Mouse (Mus musculus): Measurements from ENCODE around the gene Sergef. TPM values are rescaled to one million over a fixed set of nuclear protein-coding genes. Genes with fewer than 3 reads are reported as not detected.
A peak's percentile ranks its signal among the peaks of the same experiment; 100 is the strongest.

Gene Sergef
- polyA plus RNA-seq, 2 experiments, result 3.3 to 5.5 TPM

- Histone ChIP-seq H3K27ac (no peak overlapping the region), H3K4me1 (replicated peaks; ENCODE audit: control insufficient read depth in 2 of 2, insufficient read depth in 2 of 2, low read length in 1 of 2) (no peaks in the 10 kb centered on the region), H3K4me3 (ENCODE audit: insufficient read depth in 1 of 2, low read depth in 2 of 2, low read length in 2 of 2) (no peak overlapping the region), H3K4me2 (ENCODE audit: low read depth) (no peak overlapping the region), H3K9me3 (ENCODE audit: control insufficient read depth, low read length) (no peaks in the 10 kb centered on the region), H3K36me3 (replicated peaks; ENCODE audit: control insufficient read depth, insufficient read depth, low read depth) (no peaks in the 10 kb centered on the region), H3K27me3 (ENCODE audit: control insufficient read depth, insufficient read depth, low read length) (peaks cover 49% of the 10 kb centered on the region), H3K9ac (replicated peaks) (no peak overlapping the region)
- WGBS (ENCODE audit: insufficient replicate concordance), result under 1% methylated on average over 63 of the region's 64 CpGs
- ATAC-seq (ENCODE audit: insufficient read depth), result no peak
- TF ChIP-seq EP300 (IDR thresholded peaks at IDR 0.05; ENCODE audit: low read depth), result no peak
- TF ChIP-seq CTCF (IDR thresholded peaks at IDR 0.05; ENCODE audit: low read depth), result 0 out of 2 replicates have a peak, but pooled peaks have one; percentile 7
- DNase-seq (ENCODE audit: low read depth in 3 of 3, low spot score in 3 of 3), result no peak
Measured at GRCm38 (mm10) chr7:46396928-46397731, 242.5 kb downstream of the Sergef start.

GRCm38 (mm10) chr7:46396231-46396927 is 243.2 kb downstream of the Sergef start, which contains the start of gene Kcnc1:
Kcnc1 (plus strand) TSS chr7:46396497.
- Histone ChIP-seq H3K36me3 (replicated peaks; ENCODE audit: control insufficient read depth, insufficient read depth, low read depth) (no peaks in the 10 kb centered on the region), H3K4me1 (replicated peaks; ENCODE audit: control insufficient read depth in 2 of 2, insufficient read depth in 2 of 2, low read length in 1 of 2) (no peaks in the 10 kb centered on the region), H3K9ac (replicated peaks) (no peak within 1 kb of the TSS), H3K9me3 (ENCODE audit: control insufficient read depth, low read length) (no peaks in the 10 kb centered on the region), H3K4me3 (ENCODE audit: insufficient read depth in 1 of 2, low read depth in 2 of 2, low read length in 2 of 2) (peak within 1 kb of the TSS in 1 of 2 experiments; percentile 22; a peak in 2 of 4 replicates), H3K27ac (no peak within 1 kb of the TSS), H3K4me2 (ENCODE audit: low read depth) (peak within 1 kb of the TSS; percentile 35), H3K27me3 (ENCODE audit: control insufficient read depth, insufficient read depth, low read length) (peaks cover 49% of the 10 kb centered on the region)
- no peak for TF ChIP-seq CTCF (IDR thresholded peaks at IDR 0.05; ENCODE audit: low read depth)
- TF ChIP-seq EP300 (IDR thresholded peaks at IDR 0.05; ENCODE audit: low read depth), result no peak
- WGBS (ENCODE audit: insufficient replicate concordance), result 1% methylated on average over 60 of the region's 93 CpGs
- DNase-seq (ENCODE audit: low read depth in 3 of 3, low spot score in 3 of 3) (peak; percentile 11 to 23 (median 19)), ATAC-seq (ENCODE audit: insufficient read depth) (no peak)

GRCm38 (mm10) chr7:46395571-46395970 is 244.0 kb downstream of the Sergef start:
- H3K4me2 ChIP-seq (ENCODE audit: low read depth), result no peak overlapping the region
- 34% methylated on average over 6 of the region's 6 CpGs for WGBS (ENCODE audit: insufficient replicate concordance)

GRCm38 (mm10) chr7:46394933-46395332 is 244.7 kb downstream of the Sergef start:
- TF ChIP-seq EP300 (IDR thresholded peaks at IDR 0.05; ENCODE audit: low read depth) (no peak), CTCF (IDR thresholded peaks at IDR 0.05; ENCODE audit: low read depth) (no peak)

More at GRCm38 (mm10) chr7:46395571-46395970, 244.0 kb downstream of the Sergef start:
- H3K4me1 ChIP-seq (replicated peaks; ENCODE audit: control insufficient read depth in 2 of 2, insufficient read depth in 2 of 2, low read length in 1 of 2), result no peaks in the 10 kb centered on the region
- no peak overlapping the region for H3K4me3 ChIP-seq (ENCODE audit: insufficient read depth in 1 of 2, low read depth in 2 of 2, low read length in 2 of 2)
- DNase-seq (ENCODE audit: low read depth in 3 of 3, low spot score in 3 of 3), result no peak
- ATAC-seq (ENCODE audit: insufficient read depth), result no peak
- peaks cover 49% of the 10 kb centered on the region for H3K27me3 ChIP-seq (ENCODE audit: control insufficient read depth, insufficient read depth, low read length)
- H3K27ac ChIP-seq, result no peak overlapping the region
- H3K9me3 ChIP-seq (ENCODE audit: control insufficient read depth, low read length), result no peaks in the 10 kb centered on the region
- H3K9ac ChIP-seq (replicated peaks), result no peak overlapping the region
- no peaks in the 10 kb centered on the region for H3K36me3 ChIP-seq (replicated peaks; ENCODE audit: control insufficient read depth, insufficient read depth, low read depth)
- TF ChIP-seq CTCF (IDR thresholded peaks at IDR 0.05; ENCODE audit: low read depth), result no peak
- TF ChIP-seq EP300 (IDR thresholded peaks at IDR 0.05; ENCODE audit: low read depth), result no peak

More at GRCm38 (mm10) chr7:46394933-46395332, 244.7 kb downstream of the Sergef start:
- ATAC-seq (ENCODE audit: insufficient read depth) (no peak), DNase-seq (ENCODE audit: low read depth in 3 of 3, low spot score in 3 of 3) (no peak)
- H3K9me3 ChIP-seq (ENCODE audit: control insufficient read depth, low read length), result no peaks in the 10 kb centered on the region
- H3K9ac ChIP-seq (replicated peaks), result no peak overlapping the region
- no peak overlapping the region for H3K27ac ChIP-seq
- no peak overlapping the region for H3K4me3 ChIP-seq (ENCODE audit: insufficient read depth in 1 of 2, low read depth in 2 of 2, low read length in 2 of 2)
- peaks cover 49% of the 10 kb centered on the region for H3K27me3 ChIP-seq (ENCODE audit: control insufficient read depth, insufficient read depth, low read length)
- H3K4me1 ChIP-seq (replicated peaks; ENCODE audit: control insufficient read depth in 2 of 2, insufficient read depth in 2 of 2, low read length in 1 of 2), result no peaks in the 10 kb centered on the region
- H3K36me3 ChIP-seq (replicated peaks; ENCODE audit: control insufficient read depth, insufficient read depth, low read depth), result no peaks in the 10 kb centered on the region
- H3K4me2 ChIP-seq (ENCODE audit: low read depth), result no peak overlapping the region
- 48% methylated on average over 4 of the region's 4 CpGs for WGBS (ENCODE audit: insufficient replicate concordance)

Data from liver, embryonic 14.5 days (tissue).